Comparison of ENCODE assay signal across 24 mouse cellular contexts in the genomic region with DNA sequence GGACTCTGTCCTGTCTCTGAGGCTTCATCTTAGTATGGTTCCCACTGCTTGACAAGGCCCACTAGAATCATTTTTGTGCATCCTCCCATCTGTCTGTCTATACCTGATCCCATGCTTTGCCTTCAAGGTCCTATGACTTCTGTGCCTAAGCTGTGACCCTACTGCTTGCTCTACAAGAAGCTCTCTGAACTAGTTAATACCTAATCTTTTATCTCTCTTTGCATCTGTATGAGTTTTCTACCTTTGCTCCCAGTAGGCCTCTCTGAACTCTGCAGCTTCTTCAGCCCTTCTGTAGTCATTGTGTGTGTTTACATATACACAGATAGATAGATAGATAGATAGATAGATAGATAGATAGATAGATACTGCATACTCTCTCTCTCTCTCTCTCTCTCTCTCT.
"Had no signal": no experiment of that assay in that cellular context is flagged by ENCODE, and none has a peak within 500 bp of the region (broad histone marks: within the 10 kb centered on the region; RNA-seq: fewer than 3 reads in every experiment).

No protein-coding gene starts in this region.

- DNase-seq: kidney, adult 18-20 months; kidney, adult 9 months; kidney, postnatal 14 days; kidney, postnatal 4 days; left cerebral cortex, postnatal 4 days; lung, adult 18-20 months; lung, postnatal 10 days; lung, postnatal 36 days; retina, postnatal 1 day; right cerebral cortex, postnatal 4 days; thymus, adult 2 months; thymus, postnatal 14 days; thymus, postnatal 4 days had no signal

- H3K9me3 ChIP-seq: limb, embryonic 12.5 days; limb, embryonic 15.5 days; lung, embryonic 15.5 days; megakaryocyte, embryonic 14.5 days; midbrain, embryonic 10.5 days; midbrain, embryonic 13.5 days; neural tube, embryonic 13.5 days had no signal

- ATAC-seq: inflammation-experienced regulatory T-cells, adult 6 months; midbrain, embryonic 13.5 days; midbrain, embryonic 16.5 days had no signal

- H3K4me1 ChIP-seq: limb, embryonic 12.5 days had no signal

- H3K27ac ChIP-seq: limb, embryonic 12.5 days; limb, embryonic 15.5 days; lung, embryonic 15.5 days; midbrain, embryonic 10.5 days; midbrain, embryonic 13.5 days; neural tube, embryonic 13.5 days; stomach, postnatal 0 days had no signal

- H3K9ac ChIP-seq: limb, embryonic 12.5 days; limb, embryonic 15.5 days; lung, embryonic 15.5 days; midbrain, embryonic 13.5 days; neural tube, embryonic 13.5 days had no signal

- H3K36me3 ChIP-seq: limb, embryonic 12.5 days; limb, embryonic 15.5 days; lung, embryonic 15.5 days; midbrain, embryonic 10.5 days; midbrain, embryonic 13.5 days; neural tube, embryonic 13.5 days had no signal

- H3K4me3 ChIP-seq: limb, embryonic 12.5 days; limb, embryonic 15.5 days; lung, embryonic 15.5 days; megakaryocyte, embryonic 14.5 days; midbrain, embryonic 10.5 days; midbrain, embryonic 13.5 days; myocyte; neural tube, embryonic 13.5 days had no signal

- H3K4me2 ChIP-seq: limb, embryonic 12.5 days; limb, embryonic 15.5 days; lung, embryonic 15.5 days; midbrain, embryonic 13.5 days; neural tube, embryonic 13.5 days had no signal

- H3K27me3 ChIP-seq: limb, embryonic 15.5 days; lung, embryonic 15.5 days; midbrain, embryonic 13.5 days; neural tube, embryonic 13.5 days had no signal
